Mouse (Mus musculus) lung, postnatal 25 days (tissue): ENCODE measurements around the gene Elp4.
A peak's percentile ranks its signal among the peaks of the same experiment; 100 is the strongest.

Source experiments
- DNase-seq: peaks from one replicate; pipeline ENCODE4 v3.0.0; 2022; ENCODE audit warnings: low spot score

Elp4 gene

GRCm38 (mm10) chr2:105903896-105904756 is at the start of gene Elp4, which contains the start of gene Immp1l:
TSS of gene Elp4 (minus strand) at chr2:105904564.
TSS of gene Immp1l (plus strand) at chr2:105904638.
- DNase-seq, result peak; percentile 98

GRCm38 (mm10) chr2:105953862-105954261 is 49.5 kb upstream of the Elp4 start:
- no peak for DNase-seq

GRCm38 (mm10) chr2:105951350-105951940 is 47.1 kb upstream of the Elp4 start:
- DNase-seq, result no peak

- no peak for DNase-seq
Measured at GRCm38 (mm10) chr2:105950131-105950530, 45.8 kb upstream of the Elp4 start.

- no peak for DNase-seq
Measured at GRCm38 (mm10) chr2:105917623-105918346, 13.4 kb upstream of the Elp4 start.

- no peak for DNase-seq
Measured at GRCm38 (mm10) chr2:105916671-105917070, 12.3 kb upstream of the Elp4 start.

- DNase-seq, result no peak
Measured at GRCm38 (mm10) chr2:105913655-105914366, 9.4 kb upstream of the Elp4 start.

GRCm38 (mm10) chr2:105910611-105911010 is 6.2 kb upstream of the Elp4 start:
- no peak for DNase-seq

- DNase-seq, result no peak
Measured at GRCm38 (mm10) chr2:105908351-105908750, 4.0 kb upstream of the Elp4 start.

- no peak for DNase-seq
Measured at GRCm38 (mm10) chr2:105904757-105905146, 388 bp upstream of the Elp4 start.

GRCm38 (mm10) chr2:105890816-105891215 is 13.5 kb downstream of the Elp4 start:
- no peak for DNase-seq

GRCm38 (mm10) chr2:105873403-105873802 is 31.0 kb downstream of the Elp4 start:
- DNase-seq, result no peak

GRCm38 (mm10) chr2:105854740-105855139 is 49.6 kb downstream of the Elp4 start:
- DNase-seq, result no peak

- no peak for DNase-seq
Measured at GRCm38 (mm10) chr2:105852971-105853370, 51.4 kb downstream of the Elp4 start.

GRCm38 (mm10) chr2:105851714-105852293 is 52.6 kb downstream of the Elp4 start:
- DNase-seq, result no peak

GRCm38 (mm10) chr2:105843151-105843550 is 61.2 kb downstream of the Elp4 start:
- DNase-seq, result no peak

GRCm38 (mm10) chr2:105817965-105818364 is 86.4 kb downstream of the Elp4 start:
- DNase-seq, result no peak

- DNase-seq, result no peak
Measured at GRCm38 (mm10) chr2:105815170-105815569, 89.2 kb downstream of the Elp4 start.

- no peak for DNase-seq
Measured at GRCm38 (mm10) chr2:105813041-105813440, 91.3 kb downstream of the Elp4 start.

GRCm38 (mm10) chr2:105810286-105810685 is 94.1 kb downstream of the Elp4 start:
- DNase-seq, result no peak

- no peak for DNase-seq
Measured at GRCm38 (mm10) chr2:105806571-105806970, 97.8 kb downstream of the Elp4 start.

- DNase-seq, result no peak
Measured at GRCm38 (mm10) chr2:105806047-105806446, 98.3 kb downstream of the Elp4 start.
